Mouse (Mus musculus) intestine, embryonic 14.5 days (tissue): ENCODE results near the gene Foxo1. TPM values are rescaled to one million over a fixed set of nuclear protein-coding genes. Genes with fewer than 3 reads are reported as not detected.

Experiments
- ATAC-seq: fragments of 200-750 bp; cut with Nextera tagmentation; replicated peaks from 2 replicates; pipeline ENCODE4 v1.8.0; 2017; ENCODE audit warnings: low read depth, moderate number of reproducible peaks, moderate TSS enrichment, moderate library complexity; ENCODE audit not compliant: low FRiP score, low TSS enrichment
- DNase-seq: peaks from one replicate; pipeline ENCODE4 v3.0.0-alpha.2; 2018; ENCODE audit warnings: low spot score
- H3K27ac ChIP-seq: fragments of 300-500 bp; sonication (generic); 2 replicates; pipeline ENCODE4 v1.5.1; 2014; ENCODE audit warnings: low read depth, mild to moderate bottlenecking, control low read depth
- H3K27me3 ChIP-seq: fragments of 300-500 bp; sonication (generic); replicated peaks from 2 replicates; pipeline ENCODE4 v1.6.1; 2014; ENCODE audit warnings: low read length, control low read depth; ENCODE audit not compliant: control insufficient read depth, insufficient read depth
- H3K36me3 ChIP-seq: fragments of 300-500 bp; sonication (generic); 2 replicates; pipeline ENCODE4 v1.6.1; 2014; ENCODE audit warnings: low read length, control low read depth; ENCODE audit not compliant: control insufficient read depth, insufficient read depth
- H3K4me1 ChIP-seq: fragments of 300-500 bp; sonication (generic); replicated peaks from 2 replicates; pipeline ENCODE4 v1.6.1; 2014; ENCODE audit warnings: low read length, control low read depth, mixed read lengths; ENCODE audit not compliant: control insufficient read depth, insufficient read depth
- H3K4me2 ChIP-seq: fragments of 300-500 bp; sonication (generic); 2 replicates; pipeline ENCODE4 v1.6.1; 2014; ENCODE audit warnings: low read length
- H3K4me3 ChIP-seq: fragments of 300-500 bp; sonication (generic); 2 replicates; pipeline ENCODE4 v1.5.1; 2014; ENCODE audit warnings: low read depth, low read length, control low read depth, mixed read lengths
- H3K9ac ChIP-seq: fragments of 300-500 bp; sonication (generic); 2 replicates; pipeline ENCODE4 v1.6.1; 2014; ENCODE audit warnings: mild to moderate bottlenecking, low read length
- H3K9me3 ChIP-seq: fragments of 300-500 bp; sonication (generic); 2 replicates; pipeline ENCODE4 v1.6.1; 2016; ENCODE audit warnings: low read length, control low read depth; ENCODE audit not compliant: control insufficient read depth
- WGBS: fragments of 180-500 bp; shearing (Covaris S2); extraction: QIAGEN DNeasy Blood & Tissue Kit; methylation state at CpG from one replicate; pipeline ENCODE4 v1.1.7; 2014; 5-methylcytosine and 5-hydroxymethylcytosine counted together
- polyA plus RNA-seq: library from polyadenylated mRNA; unstranded; fragments of >200 nt; fragmentation: Nextera tagmentation; extraction: Ambion mirVana; gene quantifications from 2 replicates; pipeline ENCODE4 v1.2.1, GENCODE M21; 2014

Gene Foxo1
- polyA plus RNA-seq, 1 experiment from 2014 or later, result 8.2 TPM

GRCm38 (mm10) chr3:52340336-52341034 lies 72.3 kb downstream of the Foxo1 start:
- Histone ChIP-seq H3K9me3 (no peaks in the 10 kb centered on the region), H3K4me3 (no peak overlapping the region), H3K27me3 (no peaks in the 10 kb centered on the region), H3K9ac (no peak overlapping the region), H3K4me2 (no peak overlapping the region), H3K4me1 (peaks cover 21% of the 10 kb centered on the region), H3K27ac (no peak overlapping the region), H3K36me3 (peaks cover 5% of the 10 kb centered on the region)
- 76% methylated on average over 12 of the region's 12 CpGs for WGBS
- DNase-seq (no peak), ATAC-seq (no peak)

- DNase-seq (no peak), ATAC-seq (no peak)
- WGBS, result 54% methylated on average over 3 of the region's 3 CpGs
- H3K4me2 ChIP-seq, result no peak overlapping the region
- no peak overlapping the region for H3K9ac ChIP-seq
- no peaks in the 10 kb centered on the region for H3K27me3 ChIP-seq
- H3K9me3 ChIP-seq, result no peaks in the 10 kb centered on the region
- no peak overlapping the region for H3K4me3 ChIP-seq
- no peak overlapping the region for H3K27ac ChIP-seq
- H3K36me3 ChIP-seq, result peaks cover 11% of the 10 kb centered on the region
- peaks cover 24% of the 10 kb centered on the region for H3K4me1 ChIP-seq
Observed at GRCm38 (mm10) chr3:52342226-52342625, 74.1 kb downstream of the Foxo1 start.

- WGBS, result 33% methylated on average over 3 of the region's 3 CpGs
- Histone ChIP-seq H3K36me3 (peaks cover 11% of the 10 kb centered on the region), H3K4me1 (peaks cover 24% of the 10 kb centered on the region), H3K27ac (no peak overlapping the region), H3K4me2 (no peak overlapping the region), H3K27me3 (no peaks in the 10 kb centered on the region), H3K4me3 (no peak overlapping the region), H3K9me3 (no peaks in the 10 kb centered on the region), H3K9ac (no peak overlapping the region)
- DNase-seq (no peak), ATAC-seq (no peak)
Observed at GRCm38 (mm10) chr3:52342801-52343200, 74.7 kb downstream of the Foxo1 start.

GRCm38 (mm10) chr3:52343270-52344070 lies 75.3 kb downstream of the Foxo1 start:
- H3K36me3 ChIP-seq, result peaks cover 11% of the 10 kb centered on the region
- peaks cover 29% of the 10 kb centered on the region for H3K4me1 ChIP-seq
- no peak overlapping the region for H3K4me3 ChIP-seq
- no peak for ATAC-seq
- no peak overlapping the region for H3K27ac ChIP-seq
- no peaks in the 10 kb centered on the region for H3K27me3 ChIP-seq
- H3K9me3 ChIP-seq, result no peaks in the 10 kb centered on the region
- H3K9ac ChIP-seq, result no peak overlapping the region
- H3K4me2 ChIP-seq, result no peak overlapping the region
- 83% methylated on average over 6 of the region's 6 CpGs for WGBS
- DNase-seq, result no peak

GRCm38 (mm10) chr3:52345881-52346280 lies 77.7 kb downstream of the Foxo1 start:
- WGBS, result 95% methylated on average over 11 of the region's 11 CpGs
- H3K9me3 ChIP-seq, result no peaks in the 10 kb centered on the region
- no peak overlapping the region for H3K27ac ChIP-seq
- H3K4me2 ChIP-seq, result no peak overlapping the region
- no peak for ATAC-seq
- no peak overlapping the region for H3K9ac ChIP-seq
- H3K4me1 ChIP-seq, result peaks cover 32% of the 10 kb centered on the region
- no peak for DNase-seq
- no peak overlapping the region for H3K4me3 ChIP-seq
- peaks cover 11% of the 10 kb centered on the region for H3K36me3 ChIP-seq
- H3K27me3 ChIP-seq, result no peaks in the 10 kb centered on the region

GRCm38 (mm10) chr3:52346986-52347710 lies 79.0 kb downstream of the Foxo1 start:
- ATAC-seq (no peak), DNase-seq (no peak)
- Histone ChIP-seq H3K9me3 (no peaks in the 10 kb centered on the region), H3K36me3 (peaks cover 11% of the 10 kb centered on the region), H3K27ac (no peak overlapping the region), H3K4me1 (peaks cover 29% of the 10 kb centered on the region), H3K4me3 (no peak overlapping the region), H3K27me3 (no peaks in the 10 kb centered on the region), H3K4me2 (no peak overlapping the region), H3K9ac (no peak overlapping the region)
- 56% methylated on average over 4 of the region's 4 CpGs for WGBS

- DNase-seq, result no peak
- Histone ChIP-seq H3K9ac (no peak overlapping the region), H3K4me3 (no peak overlapping the region), H3K27ac (no peak overlapping the region), H3K36me3 (peaks cover 11% of the 10 kb centered on the region), H3K4me1 (peaks cover 27% of the 10 kb centered on the region), H3K9me3 (no peaks in the 10 kb centered on the region), H3K4me2 (no peak overlapping the region), H3K27me3 (no peaks in the 10 kb centered on the region)
- no peak for ATAC-seq
- 32% methylated on average over 10 of the region's 10 CpGs for WGBS
Observed at GRCm38 (mm10) chr3:52347980-52348622, 80.0 kb downstream of the Foxo1 start.

GRCm38 (mm10) chr3:52350636-52351035 lies 82.5 kb downstream of the Foxo1 start:
- Histone ChIP-seq H3K9me3 (no peaks in the 10 kb centered on the region), H3K9ac (no peak overlapping the region), H3K27ac (no peak overlapping the region), H3K27me3 (no peaks in the 10 kb centered on the region), H3K4me1 (peaks cover 27% of the 10 kb centered on the region), H3K36me3 (peaks cover 4% of the 10 kb centered on the region), H3K4me3 (no peak overlapping the region), H3K4me2 (no peak overlapping the region)
- ATAC-seq (no peak), DNase-seq (no peak)
- WGBS, result 41% methylated on average over 8 of the region's 8 CpGs
